Mouse (Mus musculus): ENCODE results near the gene Rapgef5.

DNA sequence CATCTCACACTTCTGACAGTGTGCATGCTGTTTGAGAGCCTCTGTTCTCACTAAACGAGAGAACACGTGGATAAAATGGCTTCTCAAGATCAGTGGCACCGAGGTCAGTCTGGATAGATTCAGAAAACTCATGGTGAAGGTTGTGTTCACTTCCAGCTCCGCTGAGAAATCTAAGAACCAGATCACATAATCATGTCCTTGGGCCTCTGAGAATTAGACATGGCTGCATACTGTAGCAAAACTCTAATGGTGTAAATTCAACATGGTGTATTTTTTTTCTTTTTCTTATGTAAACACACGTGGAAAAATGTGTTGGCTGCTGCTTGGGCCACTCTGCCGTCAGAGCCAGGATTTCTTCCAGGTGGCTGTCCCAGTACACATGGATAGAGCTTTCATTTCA lies 184.6 kb downstream of the Rapgef5 start:
- TF ChIP-seq CTCF (IDR thresholded peaks at IDR 0.05; ENCODE audit: low read depth) = no peak
- no peak for TF ChIP-seq EP300 (optimal IDR thresholded peaks at IDR 0.05)

Measured in stomach, postnatal 0 days (tissue).